Mouse (Mus musculus) cerebellum, adult 8-10 months (tissue): ENCODE measurements around the gene Pxt1.
A peak's percentile ranks its signal among the peaks of the same experiment; 100 is the strongest.
"Not testable (repeated sequence)": the region's sequence is repeated elsewhere in the genome, so short reads cannot be mapped to it uniquely, and the experiment has no call there.

Source experiments
- DNase-seq: peaks from one replicate; pipeline ENCODE4 v3.0.0; 2022

Gene Pxt1

DNA sequence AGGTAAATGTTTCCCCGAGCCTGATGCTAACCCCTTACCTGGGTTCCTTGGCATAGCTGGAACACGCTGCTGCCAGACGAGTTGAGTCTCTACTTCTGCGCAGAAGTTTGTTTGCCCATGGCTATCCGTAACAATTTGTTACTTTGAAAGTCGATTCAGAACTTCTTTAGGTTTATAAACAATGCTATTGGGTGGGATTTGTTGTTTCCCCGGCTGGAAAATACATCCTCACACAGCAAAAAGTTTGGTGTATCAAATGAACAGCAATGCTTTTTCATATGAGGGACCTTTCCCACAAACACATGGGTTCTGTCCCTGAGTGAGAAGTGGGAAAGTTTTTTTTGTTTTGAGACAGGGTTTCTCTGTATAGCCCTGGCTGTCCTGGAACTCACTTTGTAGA lies at the start of gene Pxt1:
Gene Pxt1, minus strand, starts transcription at position 101 of the 400 bp plus-strand sequence.
- DNase-seq = no peak

- not testable (repeated sequence) for DNase-seq
Measured at GRCm38 (mm10) chr17:28993004-28993403, 49.4 kb upstream of the Pxt1 start.

DNA sequence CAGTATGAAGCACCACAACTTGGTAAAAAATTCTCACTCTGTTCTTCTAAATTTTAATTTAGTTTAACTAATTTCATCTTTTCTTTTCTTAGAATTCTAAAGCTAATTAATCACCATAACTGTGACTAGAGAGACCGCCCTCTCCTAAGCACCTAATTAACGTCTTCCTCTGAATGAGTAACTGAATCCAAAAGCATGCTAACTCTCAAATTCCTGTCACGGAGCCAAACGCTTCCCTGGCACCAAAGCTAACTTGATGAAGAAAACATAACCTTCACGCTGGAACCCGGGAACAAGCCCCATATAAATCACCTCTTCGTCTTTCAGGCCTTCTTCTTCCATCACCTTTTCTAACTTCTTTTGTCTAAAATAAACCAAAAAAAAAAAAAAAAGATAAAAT lies 48.5 kb upstream of the Pxt1 start:
- DNase-seq = no peak

GRCm38 (mm10) chr17:28991286-28991685 lies 47.6 kb upstream of the Pxt1 start:
- DNase-seq = no peak

DNA sequence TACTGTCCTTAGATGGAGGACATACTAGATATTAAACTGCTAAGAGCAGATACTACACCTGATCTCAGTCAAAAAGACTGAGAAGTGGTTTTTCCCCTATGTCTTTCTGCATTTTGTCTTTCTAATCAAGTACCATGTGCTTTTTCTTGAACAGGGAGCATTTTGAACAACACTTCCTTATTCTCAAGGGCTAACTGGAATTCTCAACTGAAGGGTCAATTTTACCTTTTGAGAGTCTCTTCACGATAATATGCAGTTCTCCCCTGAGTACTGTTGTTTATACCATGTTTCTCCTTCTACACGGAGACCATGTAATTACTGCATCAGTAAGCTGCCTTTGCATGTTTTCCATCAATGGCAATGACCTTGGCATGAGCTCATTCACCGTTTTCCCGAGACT lies 46.4 kb upstream of the Pxt1 start:
- no peak for DNase-seq

DNA sequence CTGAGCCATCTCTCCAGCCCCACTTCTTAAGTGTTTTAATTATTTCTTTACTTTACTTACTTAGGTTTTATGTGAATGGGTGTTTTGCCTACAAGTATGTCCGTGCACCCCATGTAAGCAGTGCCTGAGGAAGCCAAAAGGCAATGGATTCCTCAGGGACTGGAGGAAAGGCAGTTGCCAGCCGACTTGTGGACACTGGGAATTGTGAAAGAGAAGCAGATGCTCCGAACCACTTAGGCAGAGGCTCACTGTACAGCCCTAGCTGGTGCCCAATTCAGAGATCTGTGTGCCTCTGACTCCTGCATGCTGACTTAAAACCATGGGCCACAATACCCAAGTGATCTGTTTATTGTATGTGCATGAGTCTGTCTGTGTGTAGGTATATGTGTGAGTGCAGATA lies 45.4 kb upstream of the Pxt1 start:
- DNase-seq = no peak

DNA sequence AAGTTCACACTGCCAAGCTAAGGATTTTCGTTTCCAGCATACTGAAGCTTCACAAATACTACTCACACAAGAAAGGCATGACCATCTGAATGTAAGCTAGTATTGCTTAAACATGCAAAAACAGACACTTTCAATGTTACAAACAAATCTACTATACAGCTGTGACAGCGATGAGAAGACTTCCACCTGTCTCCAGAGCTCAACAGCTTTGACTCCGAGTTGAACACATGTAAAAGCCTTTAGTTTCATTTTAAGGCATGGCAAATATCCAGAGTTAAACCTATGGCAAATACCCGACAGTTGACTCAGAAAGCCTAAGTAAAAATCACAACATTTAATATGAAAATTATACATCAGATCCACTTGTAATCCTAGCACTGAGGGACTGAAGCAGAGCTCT lies 44.7 kb upstream of the Pxt1 start:
- DNase-seq = no peak

GRCm38 (mm10) chr17:28987713-28988112 lies 44.1 kb upstream of the Pxt1 start:
- peak; percentile 30 for DNase-seq

DNA sequence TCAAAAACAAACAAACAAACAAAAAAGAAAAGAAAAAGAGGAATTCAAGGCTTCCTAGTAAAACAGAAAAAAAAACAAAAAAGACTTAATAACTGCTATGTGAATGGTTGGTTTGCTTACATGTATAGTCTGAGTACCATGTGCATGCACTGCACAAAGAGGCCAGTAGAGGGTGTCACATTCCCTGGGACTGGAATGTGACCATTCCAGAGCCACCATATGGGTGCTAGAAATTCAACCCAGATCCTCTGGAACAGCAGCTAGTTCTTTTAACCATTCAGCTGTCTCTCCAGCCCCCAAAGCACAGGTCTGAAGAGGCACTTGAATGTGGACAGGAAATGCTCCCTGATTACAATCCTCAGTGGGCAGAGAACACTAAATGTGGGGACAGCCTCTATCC lies 43.2 kb upstream of the Pxt1 start:
- DNase-seq = no peak

DNA sequence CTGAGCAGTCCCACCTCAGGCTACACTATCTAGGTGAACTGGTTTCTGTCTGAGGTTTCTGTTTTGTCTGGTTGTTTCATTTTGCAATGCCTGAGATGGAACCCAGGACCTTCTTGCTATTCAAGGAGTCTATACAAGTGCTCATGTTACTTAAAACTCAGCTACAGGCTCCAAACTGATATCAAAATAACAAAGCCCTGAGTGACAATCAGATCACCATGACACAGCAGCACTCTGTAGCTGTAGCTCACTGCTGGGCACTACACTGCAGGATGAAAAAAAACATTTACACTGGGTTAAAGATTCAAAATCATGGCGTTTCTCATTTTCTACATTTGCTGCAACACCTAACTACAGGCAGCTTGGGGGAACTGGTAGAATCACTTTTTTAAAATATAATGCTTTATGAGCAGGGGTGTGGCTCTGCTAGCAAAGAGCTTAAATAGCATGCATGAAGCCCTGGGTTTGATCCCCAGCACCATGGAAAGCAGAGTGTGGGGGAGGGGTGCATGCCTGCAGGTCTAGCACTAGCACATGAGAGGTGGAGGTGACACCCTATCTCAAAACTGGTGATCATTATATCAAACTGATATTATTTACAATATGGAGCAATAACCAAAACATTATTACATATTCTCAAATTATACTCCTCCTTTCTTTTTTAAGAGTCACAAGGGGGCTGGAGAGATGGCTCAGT lies 41.2 kb upstream of the Pxt1 start:
- DNase-seq = no peak

DNA sequence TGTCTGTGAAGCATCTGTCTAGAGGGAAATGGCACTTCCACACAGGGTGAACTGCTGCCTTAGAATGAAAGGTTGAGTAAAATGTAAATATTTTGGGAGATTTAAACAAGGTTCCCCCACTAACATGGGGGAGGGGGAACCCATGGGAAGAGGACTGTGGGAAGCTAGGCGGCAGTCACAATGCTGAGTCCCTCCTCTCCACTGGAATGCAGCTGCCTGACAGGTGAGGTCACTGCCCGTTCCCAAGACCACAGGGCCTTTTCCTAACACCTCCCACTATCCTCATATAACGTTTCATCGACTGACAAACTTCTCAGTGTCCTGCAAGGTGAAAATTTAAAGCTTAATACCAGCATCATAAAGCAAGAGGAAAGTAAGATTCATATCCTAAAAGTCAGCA lies 39.0 kb upstream of the Pxt1 start:
- no peak for DNase-seq

DNA sequence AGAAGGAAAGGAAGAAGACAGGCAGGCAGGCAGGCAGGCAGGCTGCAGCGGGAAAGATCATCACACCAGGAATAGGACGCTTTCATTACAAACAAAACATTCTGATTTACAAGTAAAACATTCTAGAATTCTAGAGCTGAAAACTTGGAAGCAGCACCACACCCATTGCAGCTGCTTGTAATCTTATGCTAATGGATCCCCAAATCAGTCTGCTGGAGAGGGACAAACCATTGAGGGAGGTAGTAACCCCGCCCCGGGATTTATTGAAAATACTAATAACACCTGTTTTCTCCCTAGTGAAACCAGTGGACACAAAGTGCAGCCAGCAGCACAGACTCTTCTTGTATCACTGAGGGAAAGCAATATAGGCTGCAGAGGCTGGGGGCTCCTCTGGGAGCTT lies 37.4 kb upstream of the Pxt1 start:
- no peak for DNase-seq

DNA sequence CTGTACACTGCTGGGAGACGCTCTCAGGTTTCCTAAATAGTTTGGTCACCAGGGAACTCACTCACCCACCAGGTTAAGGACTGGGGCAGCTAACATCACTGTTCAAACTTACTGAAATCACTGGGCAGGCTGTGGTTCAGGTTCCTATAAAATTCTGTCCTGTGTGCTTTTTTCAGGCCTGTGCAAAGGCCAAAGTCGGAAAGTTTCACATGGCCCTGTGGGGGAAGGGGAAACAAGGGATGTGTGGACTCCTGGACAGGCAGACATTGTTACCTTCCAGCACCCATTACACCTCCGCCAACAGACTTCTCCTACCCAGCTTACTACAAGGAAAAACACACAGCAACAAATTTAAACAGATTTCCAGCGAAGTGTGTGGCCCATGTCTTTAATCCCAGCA lies 35.5 kb upstream of the Pxt1 start:
- DNase-seq = no peak

- DNase-seq = no peak
Measured at GRCm38 (mm10) chr17:28970122-28970521, 26.5 kb upstream of the Pxt1 start.

DNA sequence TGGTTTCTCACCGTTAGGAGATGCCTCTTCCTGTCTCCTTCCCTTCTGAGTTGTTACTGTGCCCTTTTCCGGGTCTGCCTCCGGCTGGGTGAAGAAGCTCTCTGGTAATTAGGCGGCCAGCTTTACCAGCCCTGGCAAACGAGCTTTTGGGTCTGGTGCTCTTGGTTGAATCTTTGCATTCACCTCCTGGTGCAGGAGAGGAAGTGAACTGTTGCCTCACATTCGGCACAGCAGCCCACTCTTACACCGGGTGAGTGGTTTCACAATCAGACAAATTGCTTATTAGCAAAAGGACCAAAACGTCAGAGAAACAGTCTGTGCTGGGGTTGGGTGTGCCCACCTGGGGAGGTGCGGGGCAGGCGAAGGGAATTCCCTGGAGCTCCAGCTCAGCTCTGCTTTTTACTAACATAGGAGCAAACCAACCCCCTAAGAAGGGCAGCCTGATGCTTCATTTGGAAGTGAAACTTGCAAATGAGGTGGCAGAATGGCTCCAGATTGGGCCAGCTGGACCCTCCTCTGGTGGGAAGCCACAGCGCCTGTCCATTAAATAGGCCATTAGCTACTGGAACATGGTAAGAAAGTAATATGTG lies 23.5 kb upstream of the Pxt1 start:
- no peak for DNase-seq

- no peak for DNase-seq
Measured at GRCm38 (mm10) chr17:28961596-28961995, 18.0 kb upstream of the Pxt1 start.

DNA sequence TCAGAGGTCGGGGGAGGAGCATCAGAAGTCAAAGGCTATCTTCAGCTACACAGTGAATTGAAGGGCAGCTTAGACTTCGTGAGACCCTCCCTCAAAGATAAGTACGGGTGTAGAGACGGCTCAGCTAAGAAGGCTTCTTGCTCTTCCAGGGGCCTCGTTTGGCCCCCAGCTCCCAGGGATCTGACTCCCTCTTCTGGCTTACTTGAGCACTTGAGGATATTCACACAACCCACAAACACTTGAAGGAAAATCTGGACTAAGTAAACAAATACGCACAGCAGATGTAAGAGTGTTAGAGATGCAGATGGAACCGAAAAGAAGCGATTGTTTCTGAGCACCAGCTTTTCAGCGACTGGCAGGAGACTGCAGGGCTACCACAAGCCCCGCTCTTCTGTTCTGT lies 17.0 kb upstream of the Pxt1 start:
- no peak for DNase-seq

DNA sequence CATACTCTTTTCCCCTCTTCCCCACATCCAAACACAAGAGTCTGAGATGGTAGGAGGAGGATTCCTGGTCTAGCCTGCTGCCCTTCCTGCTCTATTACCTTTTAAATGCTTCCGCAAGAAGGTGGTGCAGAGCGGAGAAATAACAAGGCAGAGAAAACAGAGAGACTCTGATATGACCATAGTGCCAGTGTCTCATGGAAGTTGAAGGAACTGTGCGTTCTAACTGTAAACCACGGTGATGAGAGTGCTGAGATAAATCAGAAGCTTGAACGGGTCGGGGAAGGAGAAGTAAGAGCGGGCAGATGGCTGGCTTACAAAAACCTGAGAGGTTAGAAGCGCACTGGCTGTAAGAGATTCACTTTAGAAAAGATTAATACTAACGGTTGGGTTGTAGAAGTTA lies 10.8 kb upstream of the Pxt1 start:
- DNase-seq = no peak

DNA sequence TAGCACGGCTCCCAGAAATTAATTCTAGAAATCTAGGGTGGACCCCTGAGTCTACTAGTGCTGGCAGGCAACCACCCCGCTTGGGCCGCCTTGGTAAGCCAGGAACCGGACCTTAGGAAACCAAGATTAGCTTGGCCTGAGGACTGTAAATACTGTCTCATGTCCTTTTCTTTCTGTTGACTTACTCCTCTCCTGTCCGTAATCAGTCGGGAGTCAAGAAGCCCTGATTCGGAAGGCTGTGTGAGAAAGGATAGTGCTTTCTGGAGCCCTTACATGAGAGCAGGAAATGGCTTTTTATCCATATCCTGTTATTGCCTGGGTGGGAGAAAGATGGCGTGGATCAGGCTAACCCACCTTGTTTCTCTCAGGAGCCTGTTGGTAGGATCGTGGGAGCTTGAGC lies 9.6 kb upstream of the Pxt1 start:
- DNase-seq = no peak

DNA sequence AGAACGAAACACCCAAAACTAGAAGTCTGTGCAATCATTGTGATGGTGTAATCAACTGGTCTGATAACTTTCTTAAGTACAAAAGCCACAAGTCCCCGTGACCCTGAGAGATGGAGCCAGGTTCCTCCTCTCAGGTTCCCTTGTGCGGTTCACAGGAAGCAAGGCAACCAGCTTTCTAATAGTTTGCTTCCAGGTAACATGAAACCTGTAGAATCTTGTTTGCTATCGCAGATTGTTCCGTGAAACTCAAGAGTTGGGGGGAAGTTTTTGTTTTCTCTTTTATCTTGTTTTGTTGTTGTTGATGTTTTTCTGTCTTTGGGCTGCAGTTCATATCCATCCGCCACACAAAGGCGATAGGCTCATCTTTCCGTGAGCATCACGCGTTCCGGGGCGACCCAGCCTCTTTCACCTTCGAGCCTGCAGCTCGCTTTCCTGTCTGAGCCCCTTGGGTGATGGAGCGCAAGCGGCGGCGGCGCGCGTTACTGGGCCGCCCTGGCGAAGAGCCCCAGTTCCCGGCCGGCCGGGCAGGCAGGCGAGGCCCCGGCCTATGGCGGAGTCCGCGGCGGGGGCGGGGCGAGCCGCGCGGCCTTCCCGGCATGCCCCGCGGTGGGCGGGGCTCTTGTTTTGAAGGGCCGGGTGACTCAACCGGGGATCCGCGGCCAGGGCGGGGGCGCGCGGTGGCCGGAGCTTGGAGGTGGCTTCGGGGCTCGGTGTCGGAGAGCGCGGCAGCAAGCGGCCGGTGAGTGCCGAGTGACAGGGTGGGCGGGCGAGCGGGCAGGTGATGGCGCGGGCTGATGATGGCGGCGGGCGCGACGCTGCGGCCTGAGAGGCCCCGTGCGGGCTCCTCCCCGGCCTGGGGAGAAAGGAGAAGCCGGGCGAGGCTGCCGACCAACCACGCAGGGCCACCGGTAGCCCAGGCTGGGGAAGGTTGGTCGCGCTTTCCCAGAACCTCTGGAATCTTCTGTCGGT lies 8.5 kb upstream of the Pxt1 start, which contains the start of gene Kctd20:
Gene Kctd20, plus strand, starts transcription at position 120 of the 969 bp plus-strand sequence.
- DNase-seq = peak; percentile 95

DNA sequence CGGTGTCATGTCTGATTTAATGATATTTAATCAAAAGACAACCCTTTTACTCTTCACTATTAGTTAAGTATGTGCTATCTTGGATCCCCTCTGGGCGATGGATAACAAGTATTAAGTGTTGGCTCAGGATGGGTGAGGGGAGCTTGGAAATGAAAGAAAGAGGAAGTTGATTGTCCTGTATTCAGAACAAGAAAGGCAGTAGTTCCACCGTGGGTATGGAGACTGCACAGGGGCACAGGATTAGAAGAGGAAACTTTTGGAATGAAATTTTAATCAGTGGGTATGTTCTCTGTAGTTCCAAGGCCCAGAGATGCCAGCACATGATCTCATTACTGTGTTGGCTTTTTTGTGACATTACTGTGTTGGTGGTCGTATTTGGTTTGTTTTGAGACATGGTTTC lies 7.1 kb upstream of the Pxt1 start:
- no peak for DNase-seq

DNA sequence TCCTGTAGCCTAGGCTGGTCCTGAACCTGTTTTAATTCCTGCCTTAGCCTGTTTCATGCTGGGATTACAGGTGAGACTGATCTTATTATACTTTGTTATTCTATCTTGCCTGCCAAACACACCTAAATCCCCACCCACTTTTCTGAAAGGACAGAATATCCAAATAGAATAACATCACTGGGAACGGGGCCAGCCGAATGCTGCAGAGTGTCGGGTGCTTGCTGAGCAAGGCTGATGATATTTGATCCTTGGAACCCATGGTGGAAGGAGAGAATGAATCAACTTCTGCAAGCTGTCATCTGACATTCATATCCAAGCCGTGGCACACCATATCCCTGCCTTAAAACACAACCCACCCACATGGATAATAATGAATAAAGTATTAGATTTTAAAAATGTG lies 5.0 kb upstream of the Pxt1 start:
- DNase-seq = no peak

GRCm38 (mm10) chr17:28947011-28947939 lies 3.6 kb upstream of the Pxt1 start:
- no peak for DNase-seq
